Mouse (Mus musculus): ENCODE data around the gene Fpr2. TPM values are rescaled to one million over a fixed set of nuclear protein-coding genes. Genes with fewer than 3 reads are reported as not detected.

Fpr2 gene
- polyA plus RNA-seq, 1 experiment, result not detected

DNA sequence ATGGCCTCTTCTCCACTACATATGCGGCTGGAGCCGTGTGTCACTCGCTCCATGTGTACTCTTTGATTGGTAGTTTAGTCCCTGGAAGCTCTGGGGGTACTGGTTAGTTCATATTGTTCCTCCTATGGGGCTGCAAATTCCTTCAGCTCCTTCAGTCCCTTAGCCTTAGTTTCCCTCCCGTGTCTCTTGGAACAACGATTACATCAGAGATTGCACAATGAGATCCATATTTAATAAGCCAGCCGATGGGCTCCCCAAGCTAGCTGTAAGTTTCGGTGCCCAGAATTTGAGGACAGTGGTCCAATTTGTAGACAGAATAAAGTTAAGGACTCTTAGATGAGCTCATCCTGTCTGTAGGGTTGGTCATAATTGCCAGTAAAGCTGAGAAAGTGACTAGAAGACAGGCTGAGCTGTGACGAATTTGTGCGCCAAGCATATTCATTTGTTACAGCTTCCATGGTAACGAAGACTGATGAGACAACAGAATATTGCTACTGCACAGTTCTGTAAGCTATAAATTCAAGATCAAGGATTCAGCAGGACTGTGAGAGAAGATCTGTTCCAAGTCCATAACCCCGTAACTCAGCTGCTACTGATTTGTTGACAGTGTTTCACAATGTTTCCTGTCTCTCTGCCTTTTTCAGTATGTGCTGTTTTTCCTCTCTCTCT, 20.7 kb upstream of the Fpr2 start:
- Histone ChIP-seq H3K4me3 (no peak overlapping the region), H3K4me2 (ENCODE audit: low read depth) (no peak overlapping the region), H3K36me3 (ENCODE audit: control insufficient read depth, insufficient read depth) (no peaks in the 10 kb centered on the region), H3K27me3 (ENCODE audit: control insufficient read depth, insufficient read depth, insufficient read length) (no peaks in the 10 kb centered on the region), H3K79me2 (ENCODE audit: control insufficient read depth, insufficient read depth) (no peaks in the 10 kb centered on the region), H3ac (ENCODE audit: control insufficient read depth, insufficient read length) (no peak overlapping the region)
- TF ChIP-seq MYOD1 (IDR thresholded peaks at IDR 0.05; ENCODE audit: control insufficient read depth in 1 of 3, insufficient read length in 2 of 3, low read depth in 2 of 3), result no peak

GRCm38 (mm10) chr17:17870892-17871550, 16.6 kb upstream of the Fpr2 start:
- TF ChIP-seq POLR2A (IDR thresholded peaks at IDR 0.05; ENCODE audit: insufficient read length, low read depth) (no peak), MYOG (IDR thresholded peaks at IDR 0.05; ENCODE audit: control insufficient read depth in 1 of 3, insufficient read depth in 1 of 3, insufficient read length in 2 of 3, low read depth in 2 of 3) (no peak), TCF12 (IDR thresholded peaks at IDR 0.05; ENCODE audit: insufficient read depth, poor library complexity, severe bottlenecking) (no peak), POLR2AphosphoS2 (IDR thresholded peaks at IDR 0.05; ENCODE audit: insufficient read length, low read depth) (no peak), E2F4 (IDR thresholded peaks at IDR 0.05; ENCODE audit: insufficient read depth) (no peak), CEBPB (IDR thresholded peaks at IDR 0.05; ENCODE audit: insufficient read depth, poor library complexity, severe bottlenecking) (no peak), TCF3 (IDR thresholded peaks at IDR 0.05; ENCODE audit: insufficient read length, low read depth) (no peak), MYOD1 (IDR thresholded peaks at IDR 0.05; ENCODE audit: control insufficient read depth in 1 of 3, insufficient read length in 2 of 3, low read depth in 2 of 3) (no peak), REST (IDR thresholded peaks at IDR 0.05; ENCODE audit: insufficient read depth, insufficient read length) (no peak), SRF (IDR thresholded peaks at IDR 0.05; ENCODE audit: control insufficient read depth, insufficient read length, low read depth) (no peak), MAX (IDR thresholded peaks at IDR 0.05; ENCODE audit: low read depth) (no peak), USF1 (IDR thresholded peaks at IDR 0.05; ENCODE audit: low read depth) (no peak)

GRCm38 (mm10) chr17:17871697-17872096, 15.9 kb upstream of the Fpr2 start:
- H3K36me3 ChIP-seq (ENCODE audit: control insufficient read depth, insufficient read depth), result no peaks in the 10 kb centered on the region
- TF ChIP-seq POLR2AphosphoS2 (IDR thresholded peaks at IDR 0.05; ENCODE audit: insufficient read length, low read depth) (no peak), MYOD1 (IDR thresholded peaks at IDR 0.05; ENCODE audit: control insufficient read depth in 1 of 3, insufficient read length in 2 of 3, low read depth in 2 of 3) (no peak), MAX (IDR thresholded peaks at IDR 0.05; ENCODE audit: low read depth) (no peak), SRF (IDR thresholded peaks at IDR 0.05; ENCODE audit: control insufficient read depth, insufficient read length, low read depth) (no peak), TCF3 (IDR thresholded peaks at IDR 0.05; ENCODE audit: insufficient read length, low read depth) (no peak), MYOG (IDR thresholded peaks at IDR 0.05; ENCODE audit: control insufficient read depth in 1 of 3, insufficient read depth in 1 of 3, insufficient read length in 2 of 3, low read depth in 2 of 3) (no peak), USF1 (IDR thresholded peaks at IDR 0.05; ENCODE audit: low read depth) (no peak), REST (IDR thresholded peaks at IDR 0.05; ENCODE audit: insufficient read depth, insufficient read length) (no peak), CEBPB (IDR thresholded peaks at IDR 0.05; ENCODE audit: insufficient read depth, poor library complexity, severe bottlenecking) (no peak), TCF12 (IDR thresholded peaks at IDR 0.05; ENCODE audit: insufficient read depth, poor library complexity, severe bottlenecking) (no peak), E2F4 (IDR thresholded peaks at IDR 0.05; ENCODE audit: insufficient read depth) (no peak), POLR2A (IDR thresholded peaks at IDR 0.05; ENCODE audit: insufficient read length, low read depth) (no peak)
- no peak overlapping the region for H3K4me2 ChIP-seq (ENCODE audit: low read depth)
- no peak overlapping the region for H3K4me3 ChIP-seq
- no peaks in the 10 kb centered on the region for H3K27me3 ChIP-seq (ENCODE audit: control insufficient read depth, insufficient read depth, insufficient read length)
- H3K79me2 ChIP-seq (ENCODE audit: control insufficient read depth, insufficient read depth), result no peaks in the 10 kb centered on the region
- H3ac ChIP-seq (ENCODE audit: control insufficient read depth, insufficient read length), result no peak overlapping the region

More at GRCm38 (mm10) chr17:17870892-17871550, 16.6 kb upstream of the Fpr2 start:
- Histone ChIP-seq H3K4me2 (ENCODE audit: low read depth) (no peak overlapping the region), H3K36me3 (ENCODE audit: control insufficient read depth, insufficient read depth) (no peaks in the 10 kb centered on the region), H3K27me3 (ENCODE audit: control insufficient read depth, insufficient read depth, insufficient read length) (no peaks in the 10 kb centered on the region), H3K4me3 (no peak overlapping the region), H3ac (ENCODE audit: control insufficient read depth, insufficient read length) (no peak overlapping the region), H3K79me2 (ENCODE audit: control insufficient read depth, insufficient read depth) (no peaks in the 10 kb centered on the region)

DNA sequence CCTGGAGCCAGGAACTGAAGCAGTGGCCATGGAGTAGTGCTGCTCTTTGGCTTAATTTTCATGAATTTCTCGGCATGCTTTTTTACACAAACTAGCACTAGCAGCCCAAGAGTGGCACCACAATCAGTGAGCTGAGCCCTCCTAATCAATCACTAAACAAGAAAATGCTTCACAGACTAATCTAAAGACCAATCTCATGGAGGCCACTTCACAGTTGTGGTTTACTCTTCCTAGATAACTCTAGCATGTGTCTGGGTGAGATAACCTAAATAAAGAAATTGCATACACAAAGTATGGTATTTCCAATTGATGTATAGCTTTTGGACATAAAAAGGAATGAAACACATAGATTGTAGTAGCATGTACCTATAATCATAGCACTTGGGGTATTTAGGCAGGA, 8.3 kb upstream of the Fpr2 start:
- no peaks in the 10 kb centered on the region for H3K79me2 ChIP-seq (ENCODE audit: control insufficient read depth, insufficient read depth)
- no peak overlapping the region for H3K4me3 ChIP-seq
- no peaks in the 10 kb centered on the region for H3K27me3 ChIP-seq (ENCODE audit: control insufficient read depth, insufficient read depth, insufficient read length)
- H3K36me3 ChIP-seq (ENCODE audit: control insufficient read depth, insufficient read depth), result no peaks in the 10 kb centered on the region
- H3ac ChIP-seq (ENCODE audit: control insufficient read depth, insufficient read length), result no peak overlapping the region
- no peak overlapping the region for H3K4me2 ChIP-seq (ENCODE audit: low read depth)
- TF ChIP-seq USF1 (IDR thresholded peaks at IDR 0.05; ENCODE audit: low read depth) (no peak), SRF (IDR thresholded peaks at IDR 0.05; ENCODE audit: control insufficient read depth, insufficient read length, low read depth) (no peak)

- Histone ChIP-seq H3K79me2 (ENCODE audit: control insufficient read depth, insufficient read depth) (no peaks in the 10 kb centered on the region), H3K4me3 (no peak overlapping the region), H3K36me3 (ENCODE audit: control insufficient read depth, insufficient read depth) (no peaks in the 10 kb centered on the region), H3K27me3 (ENCODE audit: control insufficient read depth, insufficient read depth, insufficient read length) (no peaks in the 10 kb centered on the region), H3ac (ENCODE audit: control insufficient read depth, insufficient read length) (no peak overlapping the region), H3K4me2 (ENCODE audit: low read depth) (no peak overlapping the region)
- no peak for TF ChIP-seq E2F4 (IDR thresholded peaks at IDR 0.05; ENCODE audit: insufficient read depth)
- no peak for TF ChIP-seq REST (IDR thresholded peaks at IDR 0.05; ENCODE audit: insufficient read depth, insufficient read length)
- no peak for TF ChIP-seq POLR2A (IDR thresholded peaks at IDR 0.05; ENCODE audit: insufficient read length, low read depth)
- no peak for TF ChIP-seq MYOD1 (IDR thresholded peaks at IDR 0.05; ENCODE audit: control insufficient read depth in 1 of 3, insufficient read length in 2 of 3, low read depth in 2 of 3)
- no peak for TF ChIP-seq USF1 (IDR thresholded peaks at IDR 0.05; ENCODE audit: low read depth)
- no peak for TF ChIP-seq TCF12 (IDR thresholded peaks at IDR 0.05; ENCODE audit: insufficient read depth, poor library complexity, severe bottlenecking)
- no peak for TF ChIP-seq MYOG (IDR thresholded peaks at IDR 0.05; ENCODE audit: control insufficient read depth in 1 of 3, insufficient read depth in 1 of 3, insufficient read length in 2 of 3, low read depth in 2 of 3)
- no peak for TF ChIP-seq SRF (IDR thresholded peaks at IDR 0.05; ENCODE audit: control insufficient read depth, insufficient read length, low read depth)
- no peak for TF ChIP-seq TCF3 (IDR thresholded peaks at IDR 0.05; ENCODE audit: insufficient read length, low read depth)
- TF ChIP-seq MAX (IDR thresholded peaks at IDR 0.05; ENCODE audit: low read depth), result no peak
- no peak for TF ChIP-seq POLR2AphosphoS2 (IDR thresholded peaks at IDR 0.05; ENCODE audit: insufficient read length, low read depth)
- no peak for TF ChIP-seq CEBPB (IDR thresholded peaks at IDR 0.05; ENCODE audit: insufficient read depth, poor library complexity, severe bottlenecking)
These were observed 5.0 kb upstream of the Fpr2 start for GRCm38 (mm10) chr17:17882672-17883071.

All from myocyte (in vitro differentiated cells).